Mouse (Mus musculus) neutrophil, adult 59 days (primary cell): Measurements from ENCODE around the gene Tmem243. TPM values are rescaled to one million over a fixed set of nuclear protein-coding genes. Genes with fewer than 3 reads are reported as not detected.

Source experiments
- total RNA-seq, 2 experiments: library from RNA; stranded (reverse); gene quantifications; 1 replicate in 1 of 2; 2 replicates in 1 of 2; pipeline ENCODE4 v1.2.4; 2023

Tmem243 gene
- 10 to 100 TPM; 26.2 to 26.4 TPM for total RNA-seq

DNA sequence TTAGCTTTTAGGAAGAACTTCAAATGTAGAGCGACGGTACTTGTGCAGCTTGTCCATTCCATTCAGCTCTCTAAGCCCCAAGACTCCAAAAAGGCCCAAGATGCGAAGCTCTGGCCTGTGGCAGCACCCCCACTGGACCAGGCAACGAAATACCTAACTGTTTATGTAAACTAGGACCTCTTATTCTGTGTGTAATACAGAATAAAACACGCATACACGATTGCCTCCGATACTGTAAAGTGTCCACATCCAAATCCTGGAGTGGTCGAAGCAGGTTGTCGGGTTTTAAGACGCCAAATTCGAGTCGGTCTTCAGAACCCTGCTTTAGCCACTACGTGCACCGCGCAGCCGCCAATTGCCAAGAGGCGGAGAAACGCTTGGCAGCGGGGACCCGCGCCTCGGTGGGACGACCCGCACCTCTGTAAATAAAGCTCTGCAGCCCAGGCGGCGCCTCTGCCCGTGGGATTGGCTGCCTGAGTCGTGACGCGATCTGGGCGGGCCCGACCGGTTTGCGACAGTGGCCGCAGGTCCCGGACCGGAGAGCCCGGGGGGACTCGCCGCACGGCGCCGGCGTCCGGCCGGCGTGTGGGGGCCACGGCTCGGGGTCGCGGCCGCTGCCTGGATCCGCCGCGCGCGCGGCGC, at the start of gene Tmem243:
Gene Tmem243 (plus strand): TSS at position 462 of the 642 bp plus-strand sequence.

DNA sequence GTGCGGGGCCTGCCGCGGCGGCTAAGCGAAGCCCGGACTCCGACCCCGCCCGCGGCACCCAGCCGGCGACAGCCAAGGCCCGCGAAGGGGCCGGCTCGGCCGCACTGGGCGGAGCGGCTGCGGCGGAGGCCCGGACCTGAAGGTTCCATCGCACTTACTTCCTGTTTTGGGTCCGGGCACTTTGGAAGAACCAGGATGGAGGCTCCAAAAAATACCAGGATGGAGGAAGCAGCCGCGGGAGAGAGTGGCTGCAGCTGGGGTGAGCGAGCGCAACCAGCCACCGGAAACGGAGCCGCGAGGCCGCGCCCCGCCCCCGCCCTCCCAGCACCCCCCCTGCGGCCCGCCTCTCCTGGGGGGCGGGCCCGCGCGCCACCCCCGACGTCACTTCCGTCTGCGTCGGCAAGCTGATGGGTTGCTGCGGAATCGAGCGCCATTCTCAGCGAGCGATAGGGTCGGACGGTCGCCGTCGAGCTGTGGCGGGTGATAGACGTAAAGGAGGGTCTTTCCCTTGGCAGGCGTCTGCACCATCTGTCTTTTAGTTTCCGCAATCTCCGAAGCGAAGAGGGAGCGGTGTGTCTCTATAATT, 61.1 kb downstream of the Tmem243 start, which contains the start of gene Dmtf1:
Gene Dmtf1 (minus strand): TSS at position 321 of the 586 bp plus-strand sequence.

Other genes starting within 250 kb of the Tmem243 start
- gene Abcb4, start 207.0 kb upstream of the Tmem243 start, total RNA-seq: 10 to 100 TPM in 1 of 2 experiments, 1 to 10 TPM in 1; 2.7 to 10.4 TPM
- 10 to 100 TPM; 25.4 to 28.8 TPM for gene Crot, start 103.3 kb upstream of the Tmem243 start, total RNA-seq
- 10 to 100 TPM; 35.4 to 38.4 TPM for gene Dmtf1, start 61.1 kb downstream of the Tmem243 start, total RNA-seq
- gene 9330182L06Rik, start 165.4 kb downstream of the Tmem243 start, total RNA-seq: under 1 TPM; 0.15 to 0.24 TPM